Mouse (Mus musculus): ENCODE measurements around the gene AC161166.1. TPM values are rescaled to one million over a fixed set of nuclear protein-coding genes. Genes with fewer than 3 reads are reported as not detected.

The AC161166.1 gene
- polyA plus RNA-seq, 1 experiment = not detected

DNA sequence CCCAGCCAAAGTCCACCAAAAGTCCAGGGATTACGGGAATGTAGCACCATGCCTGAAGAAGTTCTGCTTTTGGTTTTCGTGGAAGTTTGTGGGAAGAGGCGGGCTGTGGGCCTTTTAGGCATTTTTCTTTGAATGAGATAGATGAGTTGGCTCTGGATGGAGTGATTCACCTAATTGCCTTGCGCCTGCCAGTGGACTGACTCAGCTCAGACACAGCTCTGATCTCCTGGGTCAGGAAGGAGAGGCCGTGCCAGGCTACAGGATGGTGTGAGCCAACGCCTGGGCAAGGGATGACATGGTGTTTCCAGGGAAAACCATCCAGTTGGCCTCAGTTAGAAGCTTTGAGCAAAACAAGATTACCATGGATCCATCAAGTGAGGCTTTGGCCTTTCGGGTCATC is 41.9 kb downstream of the AC161166.1 start:
- peak overlapping the region; percentile 36; the same call in 1 of the 2 replicates for H3K27ac ChIP-seq (ENCODE audit: insufficient read depth, low read length)

DNA sequence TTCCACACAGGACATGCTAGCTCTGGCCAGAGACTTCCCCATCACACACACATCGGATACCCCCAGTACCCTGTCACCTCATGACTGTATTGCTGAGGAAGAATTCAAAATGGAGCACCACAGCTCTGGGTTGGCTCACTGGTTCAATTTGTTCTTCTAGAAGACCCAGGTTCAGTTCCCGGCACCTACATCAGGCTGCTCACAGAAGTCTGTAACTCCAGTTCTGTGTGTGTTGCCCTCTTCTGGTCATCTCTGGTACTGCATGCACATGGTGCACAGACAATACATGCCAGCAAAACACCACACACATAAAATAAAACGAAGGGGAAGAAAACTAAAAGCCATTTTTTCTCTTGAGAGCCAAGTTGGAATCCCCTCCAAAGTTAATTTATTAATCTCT is 43.1 kb downstream of the AC161166.1 start:
- TF ChIP-seq POLR2A (IDR thresholded peaks at IDR 0.05; ENCODE audit: low read depth, low read length) (no peak), CTCF (IDR thresholded peaks at IDR 0.05; ENCODE audit: borderline replicate concordance, insufficient read depth, low read length) (no peak)
- H3K27ac ChIP-seq (ENCODE audit: insufficient read depth, low read length) = no peak overlapping the region
- no peaks in the 10 kb centered on the region for H3K4me1 ChIP-seq (ENCODE audit: control insufficient read depth, insufficient read depth, low read length)
- H3K4me3 ChIP-seq (ENCODE audit: insufficient read depth, low read length) = no peak overlapping the region

More for the DNA sequence above, 41.9 kb downstream of the AC161166.1 start:
- TF ChIP-seq CTCF (IDR thresholded peaks at IDR 0.05; ENCODE audit: borderline replicate concordance, insufficient read depth, low read length) = no peak
- no peak for TF ChIP-seq POLR2A (IDR thresholded peaks at IDR 0.05; ENCODE audit: low read depth, low read length)
- no peaks in the 10 kb centered on the region for H3K4me1 ChIP-seq (ENCODE audit: control insufficient read depth, insufficient read depth, low read length)
- H3K4me3 ChIP-seq (ENCODE audit: insufficient read depth, low read length) = no peak overlapping the region

DNA sequence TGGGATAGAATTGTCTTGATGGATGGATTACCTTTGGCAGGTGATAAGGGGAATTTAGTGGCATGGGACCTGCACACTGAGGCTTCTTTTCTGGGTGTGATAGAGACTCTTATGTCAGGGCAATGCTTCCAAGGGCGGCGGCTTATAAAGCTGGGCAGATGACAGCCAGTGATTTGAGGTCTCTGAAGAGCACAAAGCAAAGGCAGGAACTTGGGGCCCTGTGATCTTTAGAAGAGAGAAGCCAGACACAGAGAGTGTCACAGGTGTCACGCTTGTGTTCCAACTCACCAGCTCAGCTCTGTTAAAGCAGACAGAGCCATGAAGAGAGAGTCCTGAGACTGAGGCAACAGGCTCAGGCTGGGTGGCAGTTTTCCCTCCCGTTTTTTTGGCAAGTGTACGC is 44.4 kb downstream of the AC161166.1 start:
- Histone ChIP-seq H3K27ac (ENCODE audit: insufficient read depth, low read length) (no peak overlapping the region), H3K4me1 (ENCODE audit: control insufficient read depth, insufficient read depth, low read length) (no peaks in the 10 kb centered on the region), H3K4me3 (ENCODE audit: insufficient read depth, low read length) (no peak overlapping the region)
- no peak for TF ChIP-seq CTCF (IDR thresholded peaks at IDR 0.05; ENCODE audit: borderline replicate concordance, insufficient read depth, low read length)
- TF ChIP-seq POLR2A (IDR thresholded peaks at IDR 0.05; ENCODE audit: low read depth, low read length) = no peak

DNA sequence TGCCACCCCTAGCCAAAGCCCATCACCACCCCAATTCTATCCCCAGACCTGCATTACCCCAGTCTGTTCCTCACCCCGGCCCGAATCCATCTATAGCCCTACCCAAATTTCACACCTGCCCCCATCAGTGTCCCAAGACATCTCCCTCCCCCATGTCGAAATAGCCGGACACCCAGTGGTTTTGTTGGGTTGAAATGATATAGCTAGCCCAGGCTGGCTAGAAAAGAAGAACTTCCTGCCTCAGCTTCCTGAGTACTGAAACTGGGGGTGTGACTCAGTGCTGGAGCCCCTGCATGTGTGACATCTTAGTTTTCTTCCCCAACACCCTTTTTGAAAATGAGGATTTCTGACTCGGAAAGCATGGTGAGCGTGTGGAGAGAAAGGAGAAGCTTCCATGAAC is 45.4 kb downstream of the AC161166.1 start:
- no peak overlapping the region for H3K4me3 ChIP-seq (ENCODE audit: insufficient read depth, low read length)
- TF ChIP-seq POLR2A (IDR thresholded peaks at IDR 0.05; ENCODE audit: low read depth, low read length) = no peak
- TF ChIP-seq CTCF (IDR thresholded peaks at IDR 0.05; ENCODE audit: borderline replicate concordance, insufficient read depth, low read length) = no peak
- no peaks in the 10 kb centered on the region for H3K4me1 ChIP-seq (ENCODE audit: control insufficient read depth, insufficient read depth, low read length)
- no peak overlapping the region for H3K27ac ChIP-seq (ENCODE audit: insufficient read depth, low read length)

- Histone ChIP-seq H3K4me3 (ENCODE audit: insufficient read depth, low read length) (peak within 1 kb of the TSS; percentile 61), H3K4me1 (ENCODE audit: control insufficient read depth, insufficient read depth, low read length) (peaks cover 13% of the 10 kb centered on the region), H3K27ac (ENCODE audit: insufficient read depth, low read length) (peak within 1 kb of the TSS; percentile 77)
- peak; percentile 68 for TF ChIP-seq POLR2A (IDR thresholded peaks at IDR 0.05; ENCODE audit: low read depth, low read length)
- no peak for TF ChIP-seq CTCF (IDR thresholded peaks at IDR 0.05; ENCODE audit: borderline replicate concordance, insufficient read depth, low read length)
These were observed 49.6 kb downstream of the AC161166.1 start, which contains the start of gene Plaur for GRCm38 (mm10) chr7:24462388-24463319. Gene Plaur, plus strand, starts transcription at chr7:24462484.

DNA sequence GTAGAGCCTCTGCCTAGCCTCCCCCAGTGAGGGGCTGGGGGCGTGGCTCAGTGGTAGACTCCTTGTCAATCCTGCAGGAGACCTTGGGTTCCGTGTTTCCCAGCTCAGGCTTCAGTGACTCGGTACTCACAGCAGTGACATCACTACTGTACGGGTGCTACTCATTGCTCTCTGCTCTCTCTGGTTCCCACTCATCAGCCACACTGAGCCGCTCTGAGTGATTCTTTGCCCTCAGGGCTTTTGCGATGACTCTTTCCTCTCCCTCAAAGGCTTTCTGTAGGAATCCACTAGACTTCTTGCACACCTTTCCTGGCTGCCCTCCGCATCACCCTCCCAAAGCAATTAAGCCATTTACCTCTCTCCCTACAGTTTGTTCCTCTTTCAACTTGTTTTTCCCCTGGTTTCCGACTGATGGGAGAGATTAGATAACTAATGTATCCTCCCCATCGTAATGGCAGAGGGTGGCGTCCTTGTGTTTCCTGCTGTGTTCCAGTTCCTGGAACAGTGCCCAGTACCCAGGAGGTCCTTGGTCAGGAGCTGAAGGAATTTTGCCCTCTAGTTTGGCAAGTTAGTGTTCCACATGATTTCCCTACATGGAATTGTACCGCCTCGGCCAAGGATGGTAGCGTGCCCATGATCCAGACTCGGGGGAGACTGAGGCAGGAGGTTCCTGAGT is 50.7 kb downstream of the AC161166.1 start:
- peak overlapping the region; percentile 77 for H3K27ac ChIP-seq (ENCODE audit: insufficient read depth, low read length)
- no peak overlapping the region for H3K4me3 ChIP-seq (ENCODE audit: insufficient read depth, low read length)
- no peak for TF ChIP-seq CTCF (IDR thresholded peaks at IDR 0.05; ENCODE audit: borderline replicate concordance, insufficient read depth, low read length)
- no peak for TF ChIP-seq POLR2A (IDR thresholded peaks at IDR 0.05; ENCODE audit: low read depth, low read length)
- H3K4me1 ChIP-seq (ENCODE audit: control insufficient read depth, insufficient read depth, low read length) = peaks cover 15% of the 10 kb centered on the region

Other genes with a start within 250 kb of the AC161166.1 start
- gene Zfp93, start 242.0 kb downstream of the AC161166.1 start, polyA plus RNA-seq (2011; ENCODE audit: insufficient read length, low read depth, missing spikeins) = 6.5 and 13.4 TPM in 2 replicates
- 11.7 and 14.8 TPM in 2 replicates for gene Zfp61, start 211.2 kb downstream of the AC161166.1 start, polyA plus RNA-seq (2011; ENCODE audit: insufficient read length, low read depth, missing spikeins)
- 3.8 and 4.4 TPM in 2 replicates for gene Zfp94, start 195.8 kb downstream of the AC161166.1 start, polyA plus RNA-seq (2011; ENCODE audit: insufficient read length, low read depth, missing spikeins)
- gene Tescl, start 178.5 kb downstream of the AC161166.1 start, polyA plus RNA-seq (2011; ENCODE audit: insufficient read length, low read depth, missing spikeins) = not detected in 2 replicates
- gene Lypd5, start 163.3 kb downstream of the AC161166.1 start, polyA plus RNA-seq (2011; ENCODE audit: insufficient read length, low read depth, missing spikeins) = not detected in 2 replicates
- gene Kcnn4, start 142.2 kb downstream of the AC161166.1 start, polyA plus RNA-seq (2011; ENCODE audit: insufficient read length, low read depth, missing spikeins) = 1.9 and 3.4 TPM in 2 replicates
- 14.8 and 18.1 TPM in 2 replicates for gene Smg9, start 112.8 kb downstream of the AC161166.1 start, polyA plus RNA-seq (2011; ENCODE audit: insufficient read length, low read depth, missing spikeins)
- gene Irgc1, start 60.2 kb downstream of the AC161166.1 start, polyA plus RNA-seq (2011; ENCODE audit: insufficient read length, low read depth, missing spikeins) = not detected in 2 replicates
- 35.2 and 70.2 TPM in 2 replicates for gene Plaur, start 50.0 kb downstream of the AC161166.1 start, polyA plus RNA-seq (2011; ENCODE audit: insufficient read length, low read depth, missing spikeins)
- 1.2 and 3.3 TPM in 2 replicates for gene Cadm4, start 30.4 kb downstream of the AC161166.1 start, polyA plus RNA-seq (2011; ENCODE audit: insufficient read length, low read depth, missing spikeins)
- gene Zfp428, start 5.4 kb downstream of the AC161166.1 start, polyA plus RNA-seq (2011; ENCODE audit: insufficient read length, low read depth, missing spikeins) = 5.6 and 8.9 TPM in 2 replicates
- 17.6 and 21.7 TPM in 2 replicates for gene Irgq, start 18.2 kb upstream of the AC161166.1 start, polyA plus RNA-seq (2011; ENCODE audit: insufficient read length, low read depth, missing spikeins)
- gene Pinlyp, start 33.7 kb upstream of the AC161166.1 start, polyA plus RNA-seq (2011; ENCODE audit: insufficient read length, low read depth, missing spikeins) = not detected in 2 replicates
- gene Xrcc1, start 33.8 kb upstream of the AC161166.1 start, polyA plus RNA-seq (2011; ENCODE audit: insufficient read length, low read depth, missing spikeins) = 33.3 and 41.3 TPM in 2 replicates
- 11.3 and 16.2 TPM in 2 replicates for gene Ethe1, start 75.1 kb upstream of the AC161166.1 start, polyA plus RNA-seq (2011; ENCODE audit: insufficient read length, low read depth, missing spikeins)
- 2.3 and 2.6 TPM in 2 replicates for gene Zfp575, start 75.2 kb upstream of the AC161166.1 start, polyA plus RNA-seq (2011; ENCODE audit: insufficient read length, low read depth, missing spikeins)
- 0.76 and 0.97 TPM in 2 replicates for gene Phldb3, start 98.3 kb upstream of the AC161166.1 start, polyA plus RNA-seq (2011; ENCODE audit: insufficient read length, low read depth, missing spikeins)
- not detected in 2 replicates for gene Lypd3, start 124.1 kb upstream of the AC161166.1 start, polyA plus RNA-seq (2011; ENCODE audit: insufficient read length, low read depth, missing spikeins)
- not detected in 2 replicates for gene Tex101, start 164.2 kb upstream of the AC161166.1 start, polyA plus RNA-seq (2011; ENCODE audit: insufficient read length, low read depth, missing spikeins)
- gene BC049730, start 196.8 kb upstream of the AC161166.1 start, polyA plus RNA-seq (2011; ENCODE audit: insufficient read length, low read depth, missing spikeins) = not detected in 2 replicates
- gene Gm4763, start 214.5 kb upstream of the AC161166.1 start, polyA plus RNA-seq (2011; ENCODE audit: insufficient read length, low read depth, missing spikeins) = not detected in 2 replicates
- not detected in 2 replicates for gene Cd177, start 247.9 kb upstream of the AC161166.1 start, polyA plus RNA-seq (2011; ENCODE audit: insufficient read length, low read depth, missing spikeins)

Measured in embryonic fibroblast, embryonic 13.5 days (primary cell).